ENCODE assay signal across 21 mouse cellular contexts in the genomic region with DNA sequence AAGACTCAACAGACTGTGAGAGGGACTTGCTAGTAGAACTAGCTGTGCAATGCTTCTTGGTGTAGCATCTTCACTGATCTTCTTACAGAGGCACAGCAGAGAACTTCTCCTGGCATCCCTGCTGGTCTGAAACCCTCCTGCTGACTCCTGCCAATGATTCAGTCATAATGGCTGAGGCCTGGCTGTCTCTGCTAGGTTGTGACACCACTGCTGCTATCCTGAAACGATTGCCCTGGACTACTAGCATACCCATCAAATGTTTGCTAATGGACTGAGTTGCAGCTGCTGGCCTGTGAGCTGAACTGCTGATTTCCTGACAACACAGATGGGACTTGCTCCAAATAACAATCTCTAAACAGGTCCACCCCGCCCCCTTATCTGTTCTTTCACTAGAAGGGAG. TPM values are rescaled to one million over a fixed set of nuclear protein-coding genes. Genes with fewer than 3 reads are reported as not detected.
"Had no signal": no experiment of that assay in that cellular context is flagged by ENCODE, and none has a peak within 500 bp of the region (broad histone marks: within the 10 kb centered on the region; RNA-seq: fewer than 3 reads in every experiment).

No protein-coding gene starts in this region.

- H3K9me3 ChIP-seq: lung, embryonic 15.5 days; midbrain, embryonic 13.5 days; midbrain, embryonic 15.5 days; neural tube, embryonic 12.5 days; stomach, embryonic 15.5 days had no signal

- H3K36me3 ChIP-seq: lung, embryonic 15.5 days; midbrain, embryonic 13.5 days; midbrain, embryonic 15.5 days; neural tube, embryonic 12.5 days; stomach, embryonic 15.5 days had no signal

- H3K4me1 ChIP-seq: lung, embryonic 15.5 days; megakaryocyte, embryonic 14.5 days; midbrain, embryonic 13.5 days; midbrain, embryonic 15.5 days; neural tube, embryonic 12.5 days; stomach, embryonic 15.5 days had no signal

- H3K4me2 ChIP-seq: lung, embryonic 15.5 days; midbrain, embryonic 11.5 days; midbrain, embryonic 13.5 days; midbrain, embryonic 15.5 days; neural tube, embryonic 12.5 days; stomach, embryonic 15.5 days had no signal

- H3K27ac ChIP-seq: liver, embryonic 14.5 days; lung, embryonic 15.5 days; midbrain, embryonic 13.5 days; midbrain, embryonic 15.5 days; neural tube, embryonic 12.5 days; stomach, embryonic 15.5 days; stomach, postnatal 0 days had no signal

- DNase-seq: lung, adult 2 months; right cerebral cortex, postnatal 14 days; thymus, adult 2 months; thymus, postnatal 25 days; thymus, postnatal 4 days had no signal

- H3K27me3 ChIP-seq: lung, embryonic 15.5 days; midbrain, embryonic 13.5 days; midbrain, embryonic 15.5 days; neural tube, embryonic 12.5 days; stomach, embryonic 15.5 days had no signal

- H3K4me3 ChIP-seq: lung, embryonic 15.5 days; megakaryocyte, embryonic 14.5 days; midbrain, embryonic 13.5 days; midbrain, embryonic 15.5 days; neural tube, embryonic 12.5 days; stomach, embryonic 15.5 days had no signal

- H3K9ac ChIP-seq: liver, embryonic 14.5 days; lung, embryonic 15.5 days; midbrain, embryonic 13.5 days; midbrain, embryonic 15.5 days; neural tube, embryonic 12.5 days; stomach, embryonic 15.5 days had no signal

RNA-seq across cellular contexts. Expression of gene Ifi27l2b, which starts 17.5 kb away (rescaled TPM):
- total RNA-seq: megakaryocyte progenitor cell, adult 5-6 weeks; midbrain, postnatal 0 days; neutrophil, adult 5-6 weeks had no signal
- polyA plus RNA-seq: liver, embryonic 14.5 days; lung, embryonic 15.5 days; lung, postnatal 0 days; macrophage; midbrain, embryonic 11.5 days; midbrain, embryonic 13.5 days; midbrain, embryonic 15.5 days; midbrain, postnatal 0 days; neural tube, embryonic 12.5 days; neural tube, embryonic 14.5 days; testis, adult 2 months had no signal

RNA-seq across cellular contexts. Expression of gene Ifi27l2a, which starts 31.0 kb away (rescaled TPM):
- polyA plus RNA-seq: neural tube, embryonic 14.5 days had no signal

RNA-seq across cellular contexts. Expression of gene Ppp4r4, which starts 57.6 kb away (rescaled TPM):
- total RNA-seq: megakaryocyte progenitor cell, adult 5-6 weeks had no signal
